Mouse (Mus musculus) midbrain, embryonic 16.5 days (tissue): Measurements from ENCODE around the gene Enpp7. TPM values are rescaled to one million over a fixed set of nuclear protein-coding genes. Genes with fewer than 3 reads are reported as not detected.

ENCODE experiments used
- ATAC-seq: fragments of 200-750 bp; cut with Nextera tagmentation; 2 replicates; pipeline ENCODE4 v1.8.0; 2017; ENCODE audit warnings: moderate TSS enrichment
- H3K27ac ChIP-seq: fragments of 300-500 bp; sonication (generic); 2 replicates; pipeline ENCODE4 v1.5.1; 2014; ENCODE audit warnings: mild to moderate bottlenecking, low read length, mixed read lengths
- H3K27me3 ChIP-seq: fragments of 300-500 bp; sonication (generic); 2 replicates; pipeline ENCODE4 v1.6.1; 2014; ENCODE audit warnings: low read depth, low read length, mixed read lengths; ENCODE audit not compliant: control insufficient read depth, insufficient read depth
- H3K36me3 ChIP-seq: fragments of 300-500 bp; sonication (generic); 2 replicates; pipeline ENCODE4 v1.6.1; 2014; ENCODE audit warnings: mild to moderate bottlenecking, low read length, moderate library complexity, mixed read lengths; ENCODE audit not compliant: control insufficient read depth, insufficient read depth
- H3K4me1 ChIP-seq: fragments of 300-500 bp; sonication (generic); 2 replicates; pipeline ENCODE4 v1.6.1; 2014; ENCODE audit warnings: mild to moderate bottlenecking, low read length, mixed read lengths; ENCODE audit not compliant: control insufficient read depth, insufficient read depth
- H3K4me2 ChIP-seq: fragments of 300-500 bp; sonication (generic); 2 replicates; pipeline ENCODE4 v1.6.1; 2014; ENCODE audit warnings: mild to moderate bottlenecking, low read length, mixed read lengths
- H3K4me3 ChIP-seq: fragments of 300-500 bp; sonication (generic); 2 replicates; pipeline ENCODE4 v1.5.1; 2014; ENCODE audit warnings: low read depth, mild to moderate bottlenecking, low read length, moderate library complexity, mixed read lengths
- H3K9ac ChIP-seq: fragments of 300-500 bp; sonication (generic); 2 replicates; pipeline ENCODE4 v1.6.1; 2014; ENCODE audit warnings: low read depth, low read length, mixed read lengths
- H3K9me3 ChIP-seq: fragments of 300-500 bp; sonication (generic); replicated peaks from 2 replicates; pipeline ENCODE4 v1.6.1; 2014; ENCODE audit warnings: mild to moderate bottlenecking, low read length, mixed read lengths; ENCODE audit not compliant: control insufficient read depth, poor library complexity, severe bottlenecking
- WGBS: fragments of 180-500 bp; shearing (Covaris S2); extraction: QIAGEN DNeasy Blood & Tissue Kit; methylation state at CpG from one replicate; pipeline ENCODE4 v1.1.7; 2014; 5-methylcytosine and 5-hydroxymethylcytosine counted together
- polyA plus RNA-seq: library from polyadenylated mRNA; unstranded; fragments of >200 nt; fragmentation: Nextera tagmentation; extraction: Ambion mirVana; gene quantifications from 2 replicates; pipeline ENCODE4 v1.2.1, GENCODE M21; 2015

Enpp7 gene
- polyA plus RNA-seq, 1 experiment from 2014 or later: not detected

- 0% methylated on average over 31 of the region's 31 CpGs for WGBS
- no peaks in the 10 kb centered on the region for H3K9me3 ChIP-seq
- peak; percentile 77 for ATAC-seq
- peak overlapping the region; percentile 89 for H3K9ac ChIP-seq
- peaks cover 43% of the 10 kb centered on the region for H3K4me1 ChIP-seq
- peak overlapping the region; percentile 63 for H3K4me3 ChIP-seq
- H3K27me3 ChIP-seq: peaks cover 47% of the 10 kb centered on the region
- peak overlapping the region; percentile 89 for H3K27ac ChIP-seq
- H3K4me2 ChIP-seq: peak overlapping the region; percentile 92
- H3K36me3 ChIP-seq: 0 out of 2 replicates have a peak, but pooled peaks cover 5% of the 10 kb centered on the region
Observed at GRCm38 (mm10) chr11:119041325-119041716, 53.3 kb downstream of the Enpp7 start.

GRCm38 (mm10) chr11:119041750-119042465 lies 53.9 kb downstream of the Enpp7 start:
- Histone ChIP-seq H3K36me3 (0 out of 2 replicates have a peak, but pooled peaks cover 5% of the 10 kb centered on the region), H3K4me3 (peak overlapping the region; percentile 63), H3K4me1 (peaks cover 44% of the 10 kb centered on the region), H3K27ac (peak overlapping the region; percentile 89), H3K4me2 (peak overlapping the region; percentile 92), H3K9me3 (no peaks in the 10 kb centered on the region), H3K9ac (peak overlapping the region; percentile 89), H3K27me3 (peaks cover 50% of the 10 kb centered on the region)
- WGBS: under 1% methylated on average over 30 of the region's 31 CpGs
- ATAC-seq: peak; percentile 19

Other genes starting within 250 kb of the Enpp7 start
- gene Rbfox3, start 76.6 kb upstream of the Enpp7 start, polyA plus RNA-seq: 49.1 and 54.9 TPM in 2 replicates
- 13.3 and 18.0 TPM in 2 replicates for gene Cbx2, start 34.8 kb downstream of the Enpp7 start, polyA plus RNA-seq
- 8.5 and 8.6 TPM in 2 replicates for gene Cbx8, start 52.8 kb downstream of the Enpp7 start, polyA plus RNA-seq
- gene Cbx4, start 98.0 kb downstream of the Enpp7 start, polyA plus RNA-seq: 23.9 and 25.6 TPM in 2 replicates
- gene Tbc1d16, start 240.3 kb downstream of the Enpp7 start, polyA plus RNA-seq: 47.7 and 56.7 TPM in 2 replicates
- gene Ccdc40, start 240.4 kb downstream of the Enpp7 start, polyA plus RNA-seq: 18.0 and 20.1 TPM in 2 replicates